Mouse (Mus musculus) liver, embryonic 14.5 days (tissue): ENCODE measurements around the gene Rnf180. TPM values are rescaled to one million over a fixed set of nuclear protein-coding genes. Genes with fewer than 3 reads are reported as not detected.
A peak's percentile ranks its signal among the peaks of the same experiment; 100 is the strongest.

Experiments used
- ATAC-seq: fragments of 200-750 bp; cut with Nextera tagmentation; 2 replicates; pipeline ENCODE4 v1.8.0; 2017; ENCODE audit warnings: moderate number of reproducible peaks, mild to moderate bottlenecking, moderate library complexity; ENCODE audit not compliant: insufficient read depth
- DNase-seq, 3 experiments: peaks; one replicate each; pipeline ENCODE4 v3.0.0-alpha.2; 2012 to 2013; ENCODE audit warnings: low read depth in 3 of 3, low spot score in 3 of 3
- H3K27ac ChIP-seq: fragments of 300-500 bp; sonication (generic); 2 replicates; pipeline ENCODE4 v1.5.1; 2014; ENCODE audit warnings: moderate library complexity, mild to moderate bottlenecking, control low read depth, inconsistent platforms
- H3K27me3 ChIP-seq: fragments of 300-500 bp; sonication (generic); 2 replicates; pipeline ENCODE4 v1.6.1; 2014; ENCODE audit warnings: mild to moderate bottlenecking, low read length, moderate library complexity; ENCODE audit not compliant: control insufficient read depth, insufficient read depth
- H3K36me3 ChIP-seq: fragments of 300-500 bp; sonication (generic); replicated peaks from 2 replicates; pipeline ENCODE4 v1.6.1; 2014; ENCODE audit warnings: low read depth; ENCODE audit not compliant: control insufficient read depth, insufficient read depth
- H3K4me1 ChIP-seq, 2 experiments: fragments of 200-500 bp in 1 of 2; fragments of 300-500 bp in 1 of 2; sonication (generic) in 1 of 2; replicated peaks; 2 replicates each; pipeline ENCODE4 v1.6.1; 2012 to 2014; ENCODE audit warnings: antibody characterized with exemption in 1 of 2, inconsistent platforms in 1 of 2, low read length in 1 of 2; ENCODE audit not compliant: control insufficient read depth in 2 of 2, insufficient read depth in 2 of 2
- H3K4me2 ChIP-seq: fragments of 300-500 bp; sonication (generic); 2 replicates; pipeline ENCODE4 v1.6.1; 2014; ENCODE audit warnings: low read depth, mild to moderate bottlenecking, control low read depth, moderate library complexity
- H3K4me3 ChIP-seq, 2 experiments: fragments of 200-500 bp in 1 of 2; fragments of 300-500 bp in 1 of 2; sonication (generic) in 1 of 2; 2 replicates each; pipeline ENCODE4 v1.5.1; 2012 to 2014; ENCODE audit warnings: low read depth in 2 of 2, low read length in 2 of 2, mild to moderate bottlenecking in 2 of 2, control low read depth in 1 of 2, inconsistent platforms in 1 of 2, moderate library complexity in 1 of 2; ENCODE audit not compliant: insufficient read depth in 1 of 2
- H3K9ac ChIP-seq: fragments of 300-500 bp; sonication (generic); replicated peaks from 2 replicates; pipeline ENCODE4 v1.6.1; 2014; ENCODE audit warnings: mild to moderate bottlenecking, control low read depth, moderate library complexity
- H3K9me3 ChIP-seq: fragments of 300-500 bp; sonication (generic); 2 replicates; pipeline ENCODE4 v1.6.1; 2016; ENCODE audit warnings: low read length, mixed read lengths; ENCODE audit not compliant: control insufficient read depth
- CTCF ChIP-seq: IDR thresholded peaks from 2 replicates; pipeline ENCODE4 v1.5.1; 2016; ENCODE audit warnings: antibody characterized with exemption, low read depth, control low read depth
- EP300 ChIP-seq: IDR thresholded peaks from 2 replicates; pipeline ENCODE4 v1.6.1; 2016; ENCODE audit warnings: antibody characterized with exemption, low read depth
- WGBS: fragments of 180-500 bp; shearing (Covaris S2); extraction: QIAGEN DNeasy Blood & Tissue Kit; methylation state at CpG from one replicate; pipeline ENCODE4 v1.1.7; 2014; ENCODE audit not compliant: insufficient replicate concordance; 5-methylcytosine and 5-hydroxymethylcytosine counted together
- polyA plus RNA-seq, 2 experiments: library from polyadenylated mRNA; depleted of rRNA in 1 of 2; stranded (reverse) in 1 of 2; unstranded in 1 of 2; fragments of >200 nt; fragmentation: Nextera tagmentation in 1 of 2; extraction: Ambion mirVana in 1 of 2; gene quantifications; 2 replicates each; pipeline versions ENCODE4 v1.2.1 to v1.2.3; 2012 to 2014

Gene Rnf180
- polyA plus RNA-seq, 2 experiments = 0.35 to 0.39 TPM

DNA sequence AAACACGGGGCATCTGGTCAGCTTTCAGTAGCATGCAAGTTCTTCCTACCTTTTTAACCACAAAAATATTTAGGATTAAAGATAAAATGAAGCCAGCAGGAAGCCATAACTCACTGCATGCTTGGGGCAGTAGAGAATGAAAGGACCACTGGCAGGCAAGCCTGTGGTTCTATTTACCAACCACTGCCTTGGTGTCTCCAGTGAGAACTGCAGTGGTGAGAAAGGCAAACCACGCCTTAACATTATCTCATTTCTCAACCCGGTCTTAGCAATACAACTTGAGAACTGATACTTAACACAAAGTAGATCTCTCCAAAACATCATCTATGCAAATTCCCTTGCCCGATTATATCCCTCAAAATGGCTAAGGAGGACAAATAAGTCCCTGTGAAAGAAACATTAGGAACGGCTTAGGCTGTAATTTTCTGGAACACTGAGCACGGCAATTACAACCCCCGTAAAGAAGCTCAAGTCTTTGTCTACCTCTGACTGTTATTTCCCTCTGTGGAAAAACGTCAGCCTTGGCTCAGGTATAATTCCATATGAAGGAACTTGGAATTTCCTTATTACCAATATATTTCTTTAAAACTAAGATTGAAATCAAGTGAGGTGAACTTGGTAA lies 15.1 kb downstream of the Rnf180 start:
- H3K4me2 ChIP-seq = no peak overlapping the region
- WGBS = 38% methylated on average over 8 of the region's 8 CpGs
- H3K4me3 ChIP-seq = no peak overlapping the region
- H3K4me1 ChIP-seq = no peaks in the 10 kb centered on the region
- H3K9ac ChIP-seq = no peak overlapping the region
- no peak for DNase-seq
- no peaks in the 10 kb centered on the region for H3K27me3 ChIP-seq
- no peak overlapping the region for H3K27ac ChIP-seq
- H3K9me3 ChIP-seq = no peaks in the 10 kb centered on the region
- no peaks in the 10 kb centered on the region for H3K36me3 ChIP-seq
- no peak for TF ChIP-seq EP300
- TF ChIP-seq CTCF = no peak
- ATAC-seq = no peak

DNA sequence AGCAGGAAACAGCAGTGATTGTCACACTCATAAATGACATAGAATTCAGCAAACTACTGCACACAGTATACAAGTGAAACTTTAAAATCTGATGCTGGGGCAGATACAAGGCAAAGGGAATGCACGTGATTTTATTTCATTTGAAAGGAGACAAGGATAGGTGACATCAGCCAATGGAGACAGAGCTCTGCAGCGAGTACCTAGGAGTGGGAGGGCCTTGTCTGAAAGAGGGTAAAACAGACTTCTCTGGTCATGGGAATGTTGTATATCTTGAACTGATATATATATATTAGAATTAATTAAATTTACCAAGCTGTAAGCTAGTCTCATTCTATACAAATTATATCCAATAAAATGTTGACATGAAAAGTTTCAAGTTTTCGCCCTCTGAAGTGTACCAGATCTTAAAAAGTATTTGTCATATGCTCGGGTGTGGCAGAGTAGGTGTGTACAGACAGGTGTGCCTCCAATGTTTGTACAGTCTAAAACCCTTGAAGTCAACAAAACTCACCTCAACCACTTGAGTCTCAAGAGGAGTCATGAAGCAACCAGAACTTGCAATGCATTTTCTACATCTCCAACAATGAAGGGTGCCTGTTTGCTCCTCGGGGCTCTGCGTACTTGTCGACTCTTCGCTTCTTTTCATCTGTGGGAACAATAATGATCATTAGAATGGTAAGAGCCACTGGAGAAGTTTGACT lies 24.1 kb downstream of the Rnf180 start:
- DNase-seq (no peak), ATAC-seq (no peak)
- Histone ChIP-seq H3K4me3 (no peak overlapping the region), H3K4me1 (no peaks in the 10 kb centered on the region), H3K36me3 (no peaks in the 10 kb centered on the region), H3K9me3 (no peaks in the 10 kb centered on the region), H3K27ac (no peak overlapping the region), H3K4me2 (no peak overlapping the region), H3K9ac (no peak overlapping the region), H3K27me3 (no peaks in the 10 kb centered on the region)
- WGBS = 68% methylated on average over 8 of the region's 8 CpGs
- TF ChIP-seq CTCF = no peak

DNA sequence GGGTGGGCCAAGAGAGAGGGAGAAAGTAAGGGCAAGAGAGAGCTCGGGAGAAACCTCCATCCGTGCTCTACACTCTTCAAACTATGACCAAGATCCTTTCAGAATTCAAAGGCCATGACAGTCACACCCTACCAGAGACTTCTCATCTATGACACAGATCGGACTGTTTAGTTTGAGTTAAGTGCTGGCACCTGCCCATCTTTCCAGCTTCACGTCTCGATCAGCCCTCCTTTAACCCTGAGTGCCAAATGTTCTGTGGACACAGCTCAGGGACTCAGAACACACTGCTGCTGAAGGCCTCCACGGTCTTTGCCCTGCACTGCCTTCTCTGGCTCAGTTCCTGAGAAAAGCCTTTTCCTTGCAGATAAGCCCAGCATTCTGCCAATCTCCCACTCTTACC lies 27.2 kb downstream of the Rnf180 start:
- Histone ChIP-seq H3K4me1 (no peaks in the 10 kb centered on the region), H3K4me2 (no peak overlapping the region), H3K9ac (no peak overlapping the region), H3K4me3 (no peak overlapping the region), H3K27ac (no peak overlapping the region), H3K27me3 (no peaks in the 10 kb centered on the region), H3K36me3 (no peaks in the 10 kb centered on the region), H3K9me3 (no peaks in the 10 kb centered on the region)
- ATAC-seq (no peak), DNase-seq (no peak)
- TF ChIP-seq CTCF (no peak), EP300 (no peak)
- whole genome bisulfite sequencing = 33% methylated on average over 6 of the region's 6 CpGs

DNA sequence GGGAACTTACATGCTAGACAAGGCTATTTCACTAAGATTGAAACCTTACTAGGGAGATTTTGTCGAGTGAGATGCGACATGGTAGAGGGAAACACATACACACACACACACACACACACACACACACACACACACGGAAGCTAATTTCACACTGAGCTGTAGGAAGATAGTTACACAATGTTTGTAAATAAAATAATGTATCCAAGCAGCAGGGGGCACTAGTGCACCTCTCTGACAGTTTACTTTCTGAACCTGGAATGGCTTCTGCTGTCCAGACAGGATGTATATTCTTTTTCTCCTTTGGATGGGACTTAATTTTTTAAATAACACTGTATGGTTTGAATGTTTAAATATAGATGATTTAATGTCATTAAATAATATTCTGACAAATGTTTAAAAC lies 27.9 kb downstream of the Rnf180 start:
- H3K36me3 ChIP-seq = no peaks in the 10 kb centered on the region
- H3K4me2 ChIP-seq = no peak overlapping the region
- H3K4me3 ChIP-seq = no peak overlapping the region
- no peaks in the 10 kb centered on the region for H3K9me3 ChIP-seq
- ATAC-seq = no peak
- 17% methylated on average over 3 of the region's 3 CpGs for WGBS
- H3K4me1 ChIP-seq = no peaks in the 10 kb centered on the region
- H3K27ac ChIP-seq = no peak overlapping the region
- no peak overlapping the region for H3K9ac ChIP-seq
- TF ChIP-seq CTCF (peak; percentile 55; the same call in 1 of the 2 replicates), EP300 (no peak)
- no peaks in the 10 kb centered on the region for H3K27me3 ChIP-seq
- peak; percentile 3 to 27 (median 17) for DNase-seq

DNA sequence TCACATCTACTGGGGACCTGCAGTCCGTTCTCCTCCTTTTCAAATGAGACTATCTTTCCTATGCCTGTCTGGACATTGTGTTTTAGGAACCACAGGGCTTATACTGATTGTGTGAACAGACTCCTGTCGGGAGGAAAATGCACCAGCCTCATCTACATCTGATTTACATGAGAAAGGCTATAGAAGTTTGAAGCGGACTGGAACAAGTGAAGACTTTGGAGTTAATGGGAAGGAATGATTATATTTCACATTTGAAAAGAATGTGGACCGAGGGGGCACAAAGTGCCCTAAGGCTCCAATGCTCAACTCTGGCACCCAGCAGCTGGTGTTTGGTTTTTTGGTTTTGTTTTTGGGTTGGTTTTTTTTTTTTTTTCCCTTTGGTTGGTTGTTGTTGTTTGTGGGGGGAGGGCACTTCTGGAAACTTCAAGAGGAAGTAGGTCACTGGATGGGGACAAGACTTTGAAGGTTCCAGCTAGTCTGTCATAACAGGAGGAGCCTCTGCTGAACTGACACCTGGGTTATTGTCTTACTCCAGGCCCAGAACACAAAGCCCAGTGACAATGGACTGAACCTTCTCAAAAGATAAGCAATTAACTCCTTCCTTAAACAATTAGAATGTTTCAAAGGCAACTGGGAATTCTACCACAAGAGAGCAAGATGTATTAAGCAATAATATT lies 37.7 kb downstream of the Rnf180 start:
- Histone ChIP-seq H3K36me3 (no peaks in the 10 kb centered on the region), H3K9me3 (no peaks in the 10 kb centered on the region), H3K27me3 (no peaks in the 10 kb centered on the region), H3K9ac (no peak overlapping the region), H3K4me3 (no peak overlapping the region), H3K4me1 (no peaks in the 10 kb centered on the region), H3K27ac (no peak overlapping the region), H3K4me2 (no peak overlapping the region)
- no peak for ATAC-seq
- TF ChIP-seq EP300 (no peak), CTCF (no peak)
- no peak for DNase-seq
- 61% methylated on average over 4 of the region's 4 CpGs for WGBS
